Mouse (Mus musculus): ENCODE data around the gene Mup11. TPM values are rescaled to one million over a fixed set of nuclear protein-coding genes. Genes with fewer than 3 reads are reported as not detected.
"Not testable (repeated sequence)": the region's sequence is repeated elsewhere in the genome, so short reads cannot be mapped to it uniquely, and the experiment has no call there.

Mup11 gene
- polyA plus RNA-seq (2015; fragmentation: Nextera tagmentation; extraction: Ambion mirVana): 0.20 TPM in 1 of 2 replicates, not detected in the other

DNA sequence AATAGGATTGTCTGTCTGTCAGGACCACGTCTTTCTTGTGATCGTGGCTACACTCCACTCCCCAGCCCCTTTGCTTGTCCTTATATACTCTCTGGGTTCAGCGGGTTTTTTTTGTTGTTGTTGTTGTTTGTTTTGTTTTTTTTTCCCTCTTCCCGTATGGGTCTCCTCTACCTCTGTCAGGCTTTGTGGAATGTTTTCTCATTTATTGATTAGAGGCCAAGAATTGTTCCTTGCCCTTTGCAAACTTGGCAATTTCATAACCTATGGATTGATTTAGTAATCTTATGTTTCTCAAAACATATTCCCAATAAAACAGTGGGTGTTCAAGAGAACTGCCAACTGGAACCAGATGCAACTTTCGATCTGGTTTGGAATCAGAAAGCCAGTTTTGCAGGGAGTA is at the start of gene Mup11:
Gene Mup11, minus strand, starts transcription at position 101 of the 400 bp plus-strand sequence.
- not testable (repeated sequence) for H3K4me1 ChIP-seq; H3K27me3 ChIP-seq; H3K9me3 ChIP-seq (replicated peaks); H3K27ac ChIP-seq (replicated peaks); H3K4me3 ChIP-seq (replicated peaks); H3K36me3 ChIP-seq; ATAC-seq (ENCODE audit: insufficient number of reproducible peaks, low FRiP score, low TSS enrichment, low read depth); H3K4me2 ChIP-seq (replicated peaks); H3K9ac ChIP-seq
- 82% methylated on average over 3 of the region's 5 CpGs for WGBS

Other genes with a start within 250 kb of the Mup11 start
- not detected in 2 replicates for gene Mup9, start 240.5 kb downstream of the Mup11 start, polyA plus RNA-seq (2015; fragmentation: Nextera tagmentation; extraction: Ambion mirVana)
- 0.19 TPM in 1 of 2 replicates, not detected in the other for gene Mup1, start 160.5 kb downstream of the Mup11 start, polyA plus RNA-seq (2015; fragmentation: Nextera tagmentation; extraction: Ambion mirVana)
- not detected in 2 replicates for gene Mup10, start 80.2 kb downstream of the Mup11 start, polyA plus RNA-seq (2015; fragmentation: Nextera tagmentation; extraction: Ambion mirVana)
- not detected in 2 replicates for gene Mup12, start 78.9 kb upstream of the Mup11 start, polyA plus RNA-seq (2015; fragmentation: Nextera tagmentation; extraction: Ambion mirVana)
- 0.35 TPM in 1 of 2 replicates, not detected in the other for gene Mup22, start 159.1 kb upstream of the Mup11 start, polyA plus RNA-seq (2015; fragmentation: Nextera tagmentation; extraction: Ambion mirVana)

Measured in embryonic facial prominence, embryonic 15.5 days (tissue).